Mouse (Mus musculus) MEL (cell line): Measurements from ENCODE around the gene Cntn5.

Experiments used
- CHD1 ChIP-seq: IDR thresholded peaks from 2 replicates; pipeline ENCODE4 v1.6.1; 2012; ENCODE audit warnings: low read depth, mild to moderate bottlenecking, inconsistent platforms, low read length, improper control_type of control experiment
- CHD2 ChIP-seq: IDR thresholded peaks from 2 replicates; pipeline ENCODE4 v1.6.1; 2011; ENCODE audit warnings: low read length, improper control_type of control experiment
- CTCF ChIP-seq, 3 experiments: IDR thresholded peaks in 2 of 3; conservative IDR thresholded peaks in 1 of 3; 2 replicates each; pipeline ENCODE4 v1.5.1; 2011 to 2012; ENCODE audit warnings: low read length in 3 of 3, low read depth in 2 of 3, mild to moderate bottlenecking in 2 of 3, improper control_type of control experiment in 1 of 3, inconsistent platforms in 1 of 3, mixed read lengths in 1 of 3, moderate library complexity in 1 of 3; ENCODE audit not compliant: control insufficient read depth in 1 of 3, insufficient read depth in 1 of 3, poor library complexity in 1 of 3, severe bottlenecking in 1 of 3
- E2F4 ChIP-seq: IDR thresholded peaks from 2 replicates; pipeline ENCODE4 v1.6.1; 2011; ENCODE audit warnings: low read depth, low read length, improper control_type of control experiment, borderline replicate concordance
- ELF1 ChIP-seq: IDR thresholded peaks from 2 replicates; pipeline ENCODE4 v1.6.1; 2014; ENCODE audit warnings: low read depth, mild to moderate bottlenecking, inconsistent platforms, low read length, improper control_type of control experiment, moderate library complexity
- EP300 ChIP-seq, 2 experiments: IDR thresholded peaks; 2 replicates each; pipeline ENCODE4 v1.6.1; 2011; ENCODE audit warnings: improper control_type of control experiment in 2 of 2, low read length in 2 of 2, low read depth in 1 of 2, mild to moderate bottlenecking in 1 of 2
- GATA1 ChIP-seq: IDR thresholded peaks from 2 replicates; pipeline ENCODE4 v1.6.1; 2011; ENCODE audit warnings: low read depth, low read length, improper control_type of control experiment
- HCFC1 ChIP-seq: IDR thresholded peaks from 2 replicates; pipeline ENCODE4 v1.6.1; 2012; ENCODE audit warnings: low read depth, mild to moderate bottlenecking, inconsistent platforms, low read length, improper control_type of control experiment, moderate library complexity
- KAT2A ChIP-seq: conservative IDR thresholded peaks from 2 replicates; pipeline ENCODE4 v1.6.1; 2012; ENCODE audit warnings: low read depth, low read length, improper control_type of control experiment, inconsistent platforms
- MYB ChIP-seq: IDR thresholded peaks from 2 replicates; pipeline ENCODE4 v1.6.1; 2011; ENCODE audit warnings: mild to moderate bottlenecking, low read depth, low read length, improper control_type of control experiment
- POLR2A ChIP-seq, 2 experiments: IDR thresholded peaks; 2 replicates each; pipeline ENCODE4 v1.6.1; 2011 to 2012; ENCODE audit warnings: low read length in 2 of 2, mild to moderate bottlenecking in 2 of 2, control low read depth in 1 of 2, improper control_type of control experiment in 1 of 2, low read depth in 1 of 2, moderate library complexity in 1 of 2; ENCODE audit not compliant: control insufficient read depth in 1 of 2, insufficient read depth in 1 of 2, poor library complexity in 1 of 2
- RCOR1 ChIP-seq: IDR thresholded peaks from 2 replicates; pipeline ENCODE4 v1.6.1; 2012; ENCODE audit warnings: low read depth, mild to moderate bottlenecking, inconsistent platforms, low read length, improper control_type of control experiment
- TCF12 ChIP-seq: IDR thresholded peaks from 2 replicates; pipeline ENCODE4 v1.6.1; 2014; ENCODE audit warnings: low read depth, mild to moderate bottlenecking, inconsistent platforms, low read length, improper control_type of control experiment, moderate library complexity
- ZNF384 ChIP-seq: IDR thresholded peaks from 2 replicates; pipeline ENCODE4 v1.6.1; 2012; ENCODE audit warnings: low read depth, mild to moderate bottlenecking, inconsistent platforms, low read length, improper control_type of control experiment

- TF ChIP-seq MYB (no peak), CTCF (IDR thresholded peaks at IDR 0.05 in 2 of 3, conservative IDR thresholded peaks at IDR 0.05 in 1 of 3; ENCODE audit: control insufficient read depth in 1 of 3, insufficient read depth in 1 of 3, low read depth in 2 of 3, low read length in 3 of 3, poor library complexity in 1 of 3, severe bottlenecking in 1 of 3) (no peak), EP300 (IDR thresholded peaks at IDR 0.05; ENCODE audit: low read depth in 1 of 2, low read length in 2 of 2) (no peak), KAT2A (no peak), CHD2 (no peak), HCFC1 (no peak), POLR2A (IDR thresholded peaks at IDR 0.05; ENCODE audit: control insufficient read depth in 1 of 2, insufficient read depth in 1 of 2, low read depth in 1 of 2, low read length in 2 of 2, poor library complexity in 1 of 2) (no peak), RCOR1 (no peak), ELF1 (no peak), GATA1 (no peak), TCF12 (no peak), ZNF384 (no peak), CHD1 (no peak), E2F4 (no peak)
Measured at GRCm38 (mm10) chr9:9799546-9799945, 1105.0 kb downstream of the Cntn5 start.
